Mouse (Mus musculus) small intestine, adult 2 months (tissue): ENCODE data around the gene Gm11733. TPM values are rescaled to one million over a fixed set of nuclear protein-coding genes. Genes with fewer than 3 reads are reported as not detected.

ENCODE experiments used
- H3K27ac ChIP-seq: fragments of 200-500 bp; 2 replicates; pipeline ENCODE4 v1.5.1; 2012; ENCODE audit warnings: low read depth, low read length, control low read depth, inconsistent platforms; ENCODE audit not compliant: insufficient read depth
- H3K27me3 ChIP-seq: fragments of 200-500 bp; 2 replicates; pipeline ENCODE4 v1.6.1; 2012; ENCODE audit warnings: mild to moderate bottlenecking, moderate library complexity, low read length, inconsistent platforms; ENCODE audit not compliant: control insufficient read depth, insufficient read depth
- H3K36me3 ChIP-seq: fragments of 200-500 bp; 2 replicates; pipeline ENCODE4 v1.6.1; 2012; ENCODE audit warnings: mild to moderate bottlenecking, low read length, control low read depth, inconsistent platforms; ENCODE audit not compliant: control insufficient read depth, insufficient read depth
- H3K4me1 ChIP-seq: fragments of 200-500 bp; 2 replicates; pipeline ENCODE4 v1.6.1; 2012; ENCODE audit warnings: low read length, inconsistent platforms, mixed read lengths; ENCODE audit not compliant: control insufficient read depth, insufficient read depth, insufficient read length
- H3K4me3 ChIP-seq: fragments of 200-500 bp; 2 replicates; pipeline ENCODE4 v1.5.1; 2012; ENCODE audit warnings: low read depth, mild to moderate bottlenecking, control low read depth, inconsistent platforms, low read length, moderate library complexity
- CTCF ChIP-seq: fragments of 200-500 bp; IDR thresholded peaks from 2 replicates; pipeline ENCODE4 v1.5.1; 2012; ENCODE audit warnings: low read depth, mild to moderate bottlenecking, control low read depth, inconsistent platforms, low read length, moderate library complexity, mixed read lengths; ENCODE audit not compliant: insufficient replicate concordance, insufficient read length; ENCODE audit errors: extremely low read depth
- POLR2A ChIP-seq: fragments of 200-500 bp; IDR thresholded peaks from 2 replicates; pipeline ENCODE4 v1.6.1; 2012; ENCODE audit warnings: low read depth, mild to moderate bottlenecking, control low read depth, inconsistent platforms, low read length, moderate library complexity
- WGBS: fragments of 180-500 bp; shearing (Covaris S2); methylation state at CpG from one replicate; pipeline ENCODE4 v1.1.7; 2018; 5-methylcytosine and 5-hydroxymethylcytosine counted together
- polyA plus RNA-seq: library from polyadenylated mRNA; depleted of rRNA; stranded (reverse); fragments of >200 nt; gene quantifications from 2 replicates; pipeline ENCODE4 v1.2.3, GENCODE M21; 2012

Gm11733 gene
- polyA plus RNA-seq, 1 experiment, result not detected

GRCm38 (mm10) chr11:117478271-117479006 lies 5.7 kb upstream of the Gm11733 start:
- peaks cover 4% of the 10 kb centered on the region for H3K4me1 ChIP-seq
- no peak overlapping the region for H3K4me3 ChIP-seq
- TF ChIP-seq CTCF, result no peak
- no peak for TF ChIP-seq POLR2A
- H3K27ac ChIP-seq, result no peak overlapping the region
- H3K36me3 ChIP-seq, result no peaks in the 10 kb centered on the region
- 0 out of 2 replicates have a peak, but pooled peaks cover 3% of the 10 kb centered on the region for H3K27me3 ChIP-seq
- WGBS, result 79% methylated on average over 10 of the region's 10 CpGs

- H3K36me3 ChIP-seq, result no peaks in the 10 kb centered on the region
- no peak overlapping the region for H3K4me3 ChIP-seq
- H3K27ac ChIP-seq, result no peak overlapping the region
- H3K4me1 ChIP-seq, result peaks cover 4% of the 10 kb centered on the region
- 44% methylated on average over 13 of the region's 13 CpGs for WGBS
- H3K27me3 ChIP-seq, result peaks cover 5% of the 10 kb centered on the region; the same call in 1 of the 2 replicates
- TF ChIP-seq CTCF (no peak), POLR2A (no peak)
Observed at GRCm38 (mm10) chr11:117479007-117479719, 5.0 kb upstream of the Gm11733 start.

- Histone ChIP-seq H3K27ac (no peak overlapping the region), H3K27me3 (peaks cover 5% of the 10 kb centered on the region; the same call in 1 of the 2 replicates), H3K4me1 (peaks cover 4% of the 10 kb centered on the region), H3K36me3 (no peaks in the 10 kb centered on the region), H3K4me3 (no peak overlapping the region)
- TF ChIP-seq POLR2A (no peak), CTCF (no peak)
- WGBS, result 55% methylated on average over 12 of the region's 12 CpGs
Observed at GRCm38 (mm10) chr11:117479746-117480145, 4.4 kb upstream of the Gm11733 start.

- no peak for TF ChIP-seq CTCF
- no peak for TF ChIP-seq POLR2A
- 6% methylated on average over 11 of the region's 11 CpGs for WGBS
- peak overlapping the region; percentile 45 for H3K4me3 ChIP-seq
- no peak overlapping the region for H3K27ac ChIP-seq
- no peaks in the 10 kb centered on the region for H3K36me3 ChIP-seq
- peaks cover 4% of the 10 kb centered on the region for H3K4me1 ChIP-seq
- peaks cover 5% of the 10 kb centered on the region; the same call in 1 of the 2 replicates for H3K27me3 ChIP-seq
Observed at GRCm38 (mm10) chr11:117482300-117482676, 1.9 kb upstream of the Gm11733 start.

- H3K27ac ChIP-seq, result no peak overlapping the region
- 0 out of 2 replicates have a peak, but pooled peaks have one; percentile 25 for TF ChIP-seq POLR2A
- TF ChIP-seq CTCF, result no peak
Observed at GRCm38 (mm10) chr11:117482677-117483511, 1.3 kb upstream of the Gm11733 start.

GRCm38 (mm10) chr11:117491408-117492208 lies 7.4 kb downstream of the Gm11733 start:
- Histone ChIP-seq H3K27ac (no peak overlapping the region), H3K4me1 (no peaks in the 10 kb centered on the region), H3K36me3 (no peaks in the 10 kb centered on the region), H3K4me3 (no peak overlapping the region), H3K27me3 (no peaks in the 10 kb centered on the region)
- WGBS, result 77% methylated on average over 17 of the region's 17 CpGs
- TF ChIP-seq CTCF (no peak), POLR2A (no peak)

More at GRCm38 (mm10) chr11:117482677-117483511, 1.3 kb upstream of the Gm11733 start:
- Histone ChIP-seq H3K4me1 (peaks cover 4% of the 10 kb centered on the region), H3K36me3 (no peaks in the 10 kb centered on the region), H3K27me3 (peaks cover 5% of the 10 kb centered on the region; the same call in 1 of the 2 replicates), H3K4me3 (peak overlapping the region; percentile 45)
- WGBS, result 3% methylated on average over 25 of the region's 26 CpGs

GRCm38 (mm10) chr11:117492209-117492505 lies 8.0 kb downstream of the Gm11733 start:
- Histone ChIP-seq H3K27ac (no peak overlapping the region), H3K4me3 (no peak overlapping the region), H3K27me3 (no peaks in the 10 kb centered on the region), H3K36me3 (no peaks in the 10 kb centered on the region), H3K4me1 (no peaks in the 10 kb centered on the region)
- TF ChIP-seq CTCF (no peak), POLR2A (no peak)
- 89% methylated on average over 1 of the region's 1 CpGs for WGBS
